Mouse (Mus musculus): ENCODE results near the gene Psors1c2. TPM values are rescaled to one million over a fixed set of nuclear protein-coding genes. Genes with fewer than 3 reads are reported as not detected.

Psors1c2 gene
- polyA plus RNA-seq (2016; fragmentation: Nextera tagmentation; extraction: Ambion mirVana) = 1.1 and 1.2 TPM in 2 replicates

DNA sequence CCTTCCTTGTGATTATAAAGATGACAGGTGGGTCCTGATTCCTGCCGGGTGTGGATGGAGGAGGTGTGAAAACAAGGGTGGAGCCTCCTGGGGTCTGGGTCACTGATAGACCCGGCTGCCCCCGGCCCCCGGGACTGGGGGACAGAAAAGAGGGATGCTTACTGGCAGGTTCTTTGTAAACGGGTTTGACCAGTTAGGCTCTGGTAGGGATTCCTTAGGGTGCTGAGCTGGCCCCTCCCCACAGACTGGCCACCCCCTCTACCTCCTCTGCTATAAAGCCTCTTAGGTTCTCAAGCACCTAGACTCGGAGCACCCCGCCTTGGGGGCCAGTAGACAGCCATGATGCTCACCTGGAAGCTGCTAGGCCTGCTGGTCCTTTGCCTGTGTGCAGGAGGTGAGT, at the start of gene Psors1c2:
Gene Psors1c2, plus strand, starts transcription at position 301 of the 400 bp plus-strand sequence.
- Histone ChIP-seq H3K9me3 (replicated peaks) (no peaks in the 10 kb centered on the region), H3K9ac (no peak within 1 kb of the TSS), H3K4me1 (peaks cover 13% of the 10 kb centered on the region; the same call in 1 of the 2 replicates), H3K27ac (no peak within 1 kb of the TSS), H3K36me3 (peaks cover 16% of the 10 kb centered on the region), H3K4me3 (no peak within 1 kb of the TSS), H3K27me3 (0 out of 2 replicates have a peak, but pooled peaks cover 3% of the 10 kb centered on the region), H3K4me2 (replicated peaks) (no peak within 1 kb of the TSS)
- ATAC-seq (ENCODE audit: low FRiP score) = no peak
- WGBS = 48% methylated on average over 7 of the region's 7 CpGs

DNA sequence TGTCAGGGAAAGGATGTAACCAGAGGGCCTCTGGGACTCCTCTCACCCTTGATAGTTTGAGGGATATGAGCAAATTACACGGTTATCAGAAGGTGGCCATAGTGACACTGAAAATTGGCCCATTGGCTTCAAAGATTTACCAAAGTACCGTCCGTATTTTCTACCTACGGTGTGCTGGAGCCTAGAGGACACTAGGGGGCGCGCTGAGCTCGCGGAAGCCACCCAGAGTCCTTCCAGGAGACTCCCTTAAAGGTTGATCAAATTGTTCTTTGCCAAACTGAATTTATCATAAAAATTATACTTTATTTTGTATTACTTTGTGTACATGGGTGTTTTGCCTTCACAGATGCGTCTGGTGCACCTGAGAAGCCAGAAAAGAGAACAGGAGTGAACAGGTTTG, 48.9 kb upstream of the Psors1c2 start:
- H3K27me3 ChIP-seq = no peaks in the 10 kb centered on the region
- ATAC-seq (ENCODE audit: low FRiP score) = no peak
- H3K9me3 ChIP-seq (replicated peaks) = no peaks in the 10 kb centered on the region
- H3K4me3 ChIP-seq = no peak overlapping the region
- no peaks in the 10 kb centered on the region for H3K36me3 ChIP-seq
- no peak overlapping the region for H3K4me2 ChIP-seq (replicated peaks)
- under 1% methylated on average over 9 of the region's 9 CpGs for WGBS
- H3K9ac ChIP-seq = no peak overlapping the region
- no peak overlapping the region for H3K27ac ChIP-seq
- H3K4me1 ChIP-seq = no peaks in the 10 kb centered on the region

DNA sequence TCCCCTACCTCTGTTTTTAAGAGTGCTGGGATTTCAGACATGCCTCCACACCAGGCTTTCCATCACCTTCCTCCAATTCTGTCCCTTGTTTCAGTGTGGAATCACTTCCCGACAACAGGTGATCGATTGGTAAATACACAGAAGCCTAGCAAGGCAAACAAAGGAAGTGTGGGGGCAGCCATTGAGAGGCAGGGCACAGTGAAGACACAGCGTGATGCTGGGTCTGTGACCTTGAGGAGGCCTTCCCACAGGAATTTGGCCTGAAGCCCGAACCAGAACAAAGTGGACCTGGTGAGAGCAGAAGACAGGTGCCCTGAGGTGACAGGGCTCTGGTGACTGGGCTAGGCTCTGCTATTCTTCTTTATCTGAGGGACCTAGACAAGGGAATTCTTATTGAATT, 47.3 kb upstream of the Psors1c2 start:
- WGBS = 15% methylated on average over 4 of the region's 4 CpGs
- Histone ChIP-seq H3K27me3 (no peaks in the 10 kb centered on the region), H3K4me1 (peaks cover 3% of the 10 kb centered on the region; the same call in 1 of the 2 replicates), H3K4me3 (no peak overlapping the region), H3K36me3 (no peaks in the 10 kb centered on the region), H3K4me2 (replicated peaks) (no peak overlapping the region), H3K27ac (no peak overlapping the region), H3K9ac (no peak overlapping the region), H3K9me3 (replicated peaks) (no peaks in the 10 kb centered on the region)
- no peak for ATAC-seq (ENCODE audit: low FRiP score)

DNA sequence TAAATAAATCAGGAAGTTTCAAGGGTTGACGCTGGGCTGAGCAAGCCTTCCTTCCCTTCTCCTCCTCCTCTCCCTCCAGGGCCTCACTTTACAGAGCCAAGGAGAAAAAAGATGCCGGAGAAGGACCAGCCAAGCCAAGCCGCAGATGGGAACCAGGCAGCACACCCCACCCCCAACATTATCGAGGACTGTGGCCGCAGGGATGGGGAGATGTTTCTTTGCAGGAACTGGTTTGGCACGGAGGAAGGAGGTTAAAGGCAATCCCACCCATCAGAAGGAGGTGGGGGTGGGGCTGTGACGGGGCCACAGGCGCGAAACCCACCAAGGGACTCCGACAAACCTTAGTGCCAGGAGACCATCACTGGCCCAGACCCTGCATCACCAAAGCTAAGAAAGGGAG, 46.3 kb upstream of the Psors1c2 start:
- 63% methylated on average over 10 of the region's 10 CpGs for WGBS
- Histone ChIP-seq H3K9ac (no peak overlapping the region), H3K9me3 (replicated peaks) (no peaks in the 10 kb centered on the region), H3K4me1 (peaks cover 3% of the 10 kb centered on the region; the same call in 1 of the 2 replicates), H3K4me2 (replicated peaks) (no peak overlapping the region), H3K27ac (no peak overlapping the region), H3K36me3 (no peaks in the 10 kb centered on the region), H3K4me3 (no peak overlapping the region), H3K27me3 (no peaks in the 10 kb centered on the region)
- ATAC-seq (ENCODE audit: low FRiP score) = no peak

DNA sequence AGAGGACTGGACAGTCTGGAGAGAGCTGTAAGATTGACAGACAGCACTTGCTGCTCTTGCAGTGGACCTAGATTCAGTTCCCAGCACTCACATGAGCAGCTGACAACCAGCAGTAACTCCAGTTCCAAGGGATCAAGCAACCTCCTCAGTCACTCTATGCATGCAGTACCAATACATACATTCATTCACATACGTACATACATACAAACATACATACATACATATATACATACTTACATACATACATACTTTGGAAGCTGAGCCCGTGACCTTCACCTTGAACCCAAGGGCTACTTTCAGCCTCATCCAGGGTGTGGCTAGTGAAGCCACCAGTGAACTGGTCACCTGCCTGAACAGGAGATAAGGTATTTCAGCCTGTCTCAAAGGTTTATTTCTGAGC, 45.0 kb upstream of the Psors1c2 start:
- Histone ChIP-seq H3K27ac (no peak overlapping the region), H3K9me3 (replicated peaks) (no peaks in the 10 kb centered on the region), H3K27me3 (no peaks in the 10 kb centered on the region), H3K36me3 (no peaks in the 10 kb centered on the region), H3K9ac (no peak overlapping the region), H3K4me3 (no peak overlapping the region), H3K4me1 (peaks cover 3% of the 10 kb centered on the region; the same call in 1 of the 2 replicates), H3K4me2 (replicated peaks) (no peak overlapping the region)
- ATAC-seq (ENCODE audit: low FRiP score) = no peak
- WGBS = 97% methylated on average over 2 of the region's 2 CpGs

DNA sequence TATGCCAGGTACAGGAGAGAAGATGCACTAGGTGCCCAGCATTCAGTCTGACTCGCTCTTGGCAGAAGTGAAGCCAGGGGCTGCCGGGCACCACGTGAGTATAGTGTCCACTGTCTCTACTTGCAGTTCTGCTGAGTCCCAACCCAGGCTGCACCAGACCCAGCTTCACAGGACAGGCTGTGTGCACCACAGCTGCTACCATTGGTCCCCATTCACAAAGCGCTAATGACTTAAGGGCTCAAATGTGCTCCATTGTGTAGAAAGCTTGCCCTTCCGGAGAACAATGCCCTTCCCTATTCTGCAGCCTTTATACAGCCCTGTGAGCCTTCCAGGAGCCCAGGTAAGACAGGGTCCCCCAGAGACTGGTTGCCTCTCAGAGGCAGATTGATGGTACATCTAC, 42.7 kb upstream of the Psors1c2 start:
- Histone ChIP-seq H3K36me3 (no peaks in the 10 kb centered on the region), H3K4me3 (no peak overlapping the region), H3K9ac (no peak overlapping the region), H3K9me3 (replicated peaks) (no peaks in the 10 kb centered on the region), H3K27me3 (no peaks in the 10 kb centered on the region), H3K4me2 (replicated peaks) (no peak overlapping the region), H3K27ac (no peak overlapping the region), H3K4me1 (peaks cover 3% of the 10 kb centered on the region; the same call in 1 of the 2 replicates)
- WGBS = 52% methylated on average over 5 of the region's 5 CpGs
- no peak for ATAC-seq (ENCODE audit: low FRiP score)

DNA sequence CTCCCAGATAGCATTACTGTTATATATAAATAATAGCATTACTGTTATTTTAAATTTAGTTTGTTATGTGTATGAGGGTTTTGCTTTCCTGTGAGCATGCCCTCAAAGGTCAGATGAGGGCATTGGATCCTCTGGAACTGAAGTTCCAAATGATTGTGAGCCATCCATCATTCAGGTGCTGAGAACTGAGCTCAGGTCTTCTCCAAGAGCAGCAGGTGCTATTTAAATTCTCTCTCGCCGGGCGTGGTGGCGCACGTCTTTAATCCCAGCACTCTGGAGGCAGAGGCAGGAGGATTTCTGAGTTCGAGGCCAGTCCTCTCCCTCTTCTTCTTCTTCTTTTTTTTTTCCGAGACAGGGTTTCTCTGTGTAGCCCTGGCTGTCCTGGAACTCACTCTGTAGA, 35.9 kb upstream of the Psors1c2 start:
- H3K9me3 ChIP-seq (replicated peaks) = no peaks in the 10 kb centered on the region
- ATAC-seq (ENCODE audit: low FRiP score) = no peak
- H3K36me3 ChIP-seq = no peaks in the 10 kb centered on the region
- H3K4me1 ChIP-seq = peaks cover 2% of the 10 kb centered on the region; the same call in 1 of the 2 replicates
- no peak overlapping the region for H3K27ac ChIP-seq
- no peak overlapping the region for H3K4me2 ChIP-seq (replicated peaks)
- 95% methylated on average over 7 of the region's 7 CpGs for WGBS
- H3K4me3 ChIP-seq = no peak overlapping the region
- H3K9ac ChIP-seq = no peak overlapping the region
- no peaks in the 10 kb centered on the region; the same call in 1 of the 2 replicates for H3K27me3 ChIP-seq

DNA sequence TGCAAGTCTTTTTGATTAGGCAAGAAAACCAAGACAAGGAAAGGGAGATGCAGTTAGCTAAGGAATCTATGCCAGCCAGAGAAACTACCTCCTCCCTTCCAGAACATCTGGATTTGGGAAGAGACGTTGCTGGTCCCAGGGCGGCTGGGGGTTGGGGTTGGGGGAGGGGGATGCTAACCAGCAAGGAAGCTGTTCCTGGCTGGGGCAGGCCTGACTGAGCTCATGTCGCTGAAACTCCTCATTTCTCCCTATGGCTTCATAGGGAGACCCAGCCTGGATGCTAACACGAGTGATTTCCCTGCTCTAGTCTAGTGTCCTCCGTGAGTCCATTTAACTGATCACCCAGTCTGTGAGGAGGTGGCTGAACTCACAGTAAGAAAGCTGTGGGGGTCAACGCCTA, 30.8 kb upstream of the Psors1c2 start:
- Histone ChIP-seq H3K27ac (no peak overlapping the region), H3K4me1 (peaks cover 11% of the 10 kb centered on the region; the same call in 1 of the 2 replicates), H3K9ac (no peak overlapping the region), H3K4me3 (no peak overlapping the region), H3K9me3 (replicated peaks) (no peaks in the 10 kb centered on the region), H3K27me3 (peaks cover 37% of the 10 kb centered on the region), H3K36me3 (no peaks in the 10 kb centered on the region), H3K4me2 (replicated peaks) (no peak overlapping the region)
- no peak for ATAC-seq (ENCODE audit: low FRiP score)
- WGBS = 7% methylated on average over 6 of the region's 6 CpGs

DNA sequence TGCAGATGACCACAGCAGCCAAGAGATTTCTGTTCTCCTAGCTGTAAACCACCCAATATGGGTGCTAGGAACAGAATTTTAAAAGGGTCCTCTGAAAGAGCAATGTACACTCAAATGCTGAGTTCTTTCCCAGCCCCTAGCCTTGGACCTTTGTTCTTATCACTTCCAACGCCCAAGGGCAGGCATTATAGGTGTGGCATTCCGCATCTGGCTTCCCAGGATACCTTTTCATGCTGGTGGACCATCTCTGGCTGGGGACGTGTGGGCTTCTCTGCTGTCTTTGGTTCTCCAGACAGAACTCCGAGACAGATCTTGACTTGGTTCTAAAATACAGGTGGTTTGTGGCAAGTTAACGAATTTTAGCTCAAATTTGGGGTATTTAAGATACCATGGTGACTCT, 30.2 kb upstream of the Psors1c2 start:
- H3K4me1 ChIP-seq = peaks cover 11% of the 10 kb centered on the region; the same call in 1 of the 2 replicates
- ATAC-seq (ENCODE audit: low FRiP score) = no peak
- H3K36me3 ChIP-seq = no peaks in the 10 kb centered on the region
- H3K27me3 ChIP-seq = peaks cover 43% of the 10 kb centered on the region
- no peak overlapping the region for H3K4me3 ChIP-seq
- 42% methylated on average over 5 of the region's 5 CpGs for WGBS
- no peaks in the 10 kb centered on the region for H3K9me3 ChIP-seq (replicated peaks)
- H3K9ac ChIP-seq = no peak overlapping the region
- H3K27ac ChIP-seq = no peak overlapping the region
- H3K4me2 ChIP-seq (replicated peaks) = no peak overlapping the region

DNA sequence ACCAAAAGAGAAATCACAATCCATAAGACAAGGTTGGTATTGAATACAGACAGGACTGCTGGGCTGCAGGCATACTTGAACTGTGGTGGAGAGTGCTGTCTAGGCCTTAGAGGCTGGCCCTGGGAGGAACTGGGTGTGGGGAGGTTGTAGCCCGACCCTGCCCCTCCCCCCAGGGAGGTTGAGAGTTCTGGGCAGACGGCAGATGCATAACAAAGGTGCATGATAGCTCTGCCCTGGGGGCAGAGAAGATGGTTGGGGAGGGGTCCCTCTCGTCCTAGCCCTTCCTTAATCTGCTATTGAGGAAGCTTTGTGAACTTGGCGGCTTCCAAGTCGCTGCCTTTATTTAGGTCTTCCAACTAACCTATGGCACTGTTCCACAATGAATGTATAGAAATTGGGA, 29.2 kb upstream of the Psors1c2 start:
- no peak overlapping the region for H3K9ac ChIP-seq
- H3K27ac ChIP-seq = no peak overlapping the region
- H3K4me3 ChIP-seq = no peak overlapping the region
- peaks cover 46% of the 10 kb centered on the region for H3K27me3 ChIP-seq
- no peak overlapping the region for H3K4me2 ChIP-seq (replicated peaks)
- no peaks in the 10 kb centered on the region for H3K9me3 ChIP-seq (replicated peaks)
- 19% methylated on average over 5 of the region's 5 CpGs for WGBS
- peaks cover 11% of the 10 kb centered on the region; the same call in 1 of the 2 replicates for H3K4me1 ChIP-seq
- H3K36me3 ChIP-seq = no peaks in the 10 kb centered on the region
- no peak for ATAC-seq (ENCODE audit: low FRiP score)

DNA sequence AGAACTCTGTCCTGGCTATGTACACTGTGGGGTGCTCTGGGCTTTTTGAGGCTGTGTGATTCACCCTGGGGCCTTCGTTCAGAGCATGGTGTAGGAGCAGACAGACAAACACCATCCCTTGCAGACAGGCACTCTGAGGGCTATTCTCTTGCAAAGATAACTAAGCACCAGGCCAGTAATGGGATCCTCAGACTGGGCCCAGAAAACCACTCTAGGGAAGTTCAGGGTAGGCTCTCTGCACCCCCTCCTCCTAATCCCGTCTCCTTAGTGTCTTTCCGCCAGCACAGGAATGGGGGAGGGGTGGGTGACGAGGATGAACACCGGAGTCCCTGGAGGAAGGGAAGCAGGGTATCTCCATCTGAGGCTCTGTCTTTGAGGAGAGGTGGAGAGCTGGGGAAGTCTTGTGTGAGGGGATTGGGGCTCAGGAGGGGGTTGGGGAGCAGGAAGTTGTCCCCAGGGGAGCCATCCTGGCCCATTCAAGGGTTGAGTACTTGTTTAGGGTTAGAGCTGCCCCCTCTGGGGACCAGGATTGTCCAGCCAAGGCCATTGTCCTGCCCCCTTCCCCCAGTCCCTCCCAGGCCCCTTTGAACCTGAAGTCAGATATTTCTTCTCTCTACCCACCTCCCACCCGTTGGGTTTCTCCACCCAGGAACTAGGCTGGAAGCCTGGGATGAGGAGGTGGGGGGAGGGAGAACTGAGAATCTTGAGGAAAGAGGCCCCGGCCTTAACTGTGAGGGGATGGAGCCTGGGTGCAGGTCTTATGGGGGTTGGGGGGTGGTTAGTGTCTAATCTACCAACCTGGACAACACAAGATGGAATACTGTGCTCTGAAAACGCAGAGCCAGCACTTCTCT, 28.1 kb upstream of the Psors1c2 start:
- peaks cover 46% of the 10 kb centered on the region for H3K27me3 ChIP-seq
- H3K4me3 ChIP-seq = no peak overlapping the region
- 19% methylated on average over 8 of the region's 8 CpGs for WGBS
- H3K27ac ChIP-seq = no peak overlapping the region
- no peaks in the 10 kb centered on the region for H3K9me3 ChIP-seq (replicated peaks)
- no peaks in the 10 kb centered on the region for H3K36me3 ChIP-seq
- peaks cover 11% of the 10 kb centered on the region; the same call in 1 of the 2 replicates for H3K4me1 ChIP-seq
- no peak for ATAC-seq (ENCODE audit: low FRiP score)
- no peak overlapping the region for H3K9ac ChIP-seq
- H3K4me2 ChIP-seq (replicated peaks) = no peak overlapping the region

DNA sequence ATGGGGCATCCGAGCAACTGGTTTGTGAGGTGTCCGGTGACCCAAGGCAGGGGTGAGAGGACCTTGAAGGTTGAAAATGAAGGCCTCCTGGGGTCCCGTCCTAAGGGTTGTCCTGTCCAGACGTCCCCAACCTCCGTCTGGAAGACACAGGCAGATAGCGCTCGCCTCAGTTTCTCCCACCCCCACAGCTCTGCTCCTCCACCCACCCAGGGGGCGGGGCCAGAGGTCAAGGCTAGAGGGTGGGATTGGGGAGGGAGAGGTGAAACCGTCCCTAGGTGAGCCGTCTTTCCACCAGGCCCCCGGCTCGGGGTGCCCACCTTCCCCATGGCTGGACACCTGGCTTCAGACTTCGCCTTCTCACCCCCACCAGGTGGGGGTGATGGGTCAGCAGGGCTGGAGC, 27.2 kb upstream of the Psors1c2 start, which contains the start of gene Pou5f1:
Gene Pou5f1, plus strand, starts transcription at position 243 of the 400 bp plus-strand sequence.
- ATAC-seq (ENCODE audit: low FRiP score) = no peak
- H3K4me2 ChIP-seq (replicated peaks) = no peak within 1 kb of the TSS
- no peaks in the 10 kb centered on the region for H3K9me3 ChIP-seq (replicated peaks)
- peaks cover 11% of the 10 kb centered on the region; the same call in 1 of the 2 replicates for H3K4me1 ChIP-seq
- no peak within 1 kb of the TSS for H3K4me3 ChIP-seq
- H3K36me3 ChIP-seq = no peaks in the 10 kb centered on the region
- no peak within 1 kb of the TSS for H3K9ac ChIP-seq
- H3K27ac ChIP-seq = no peak within 1 kb of the TSS
- 23% methylated on average over 13 of the region's 13 CpGs for WGBS
- peaks cover 46% of the 10 kb centered on the region for H3K27me3 ChIP-seq
